Mouse (Mus musculus) heart, embryonic 16.5 days (tissue): Measurements from ENCODE around the gene Olfr1134. TPM values are rescaled to one million over a fixed set of nuclear protein-coding genes. Genes with fewer than 3 reads are reported as not detected.
"Not testable (repeated sequence)": the region's sequence is repeated elsewhere in the genome, so short reads cannot be mapped to it uniquely, and the experiment has no call there.

Experiments used
- ATAC-seq: fragments of 200-750 bp; cut with Nextera tagmentation; replicated peaks from 2 replicates; pipeline ENCODE4 v1.8.0; 2017; ENCODE audit warnings: moderate number of reproducible peaks; ENCODE audit not compliant: insufficient read depth, low FRiP score; ENCODE audit errors: extremely low read depth
- H3K27ac ChIP-seq: fragments of 300-500 bp; sonication (generic); 2 replicates; pipeline ENCODE4 v1.5.1; 2014; ENCODE audit warnings: mild to moderate bottlenecking, low read length, control low read depth, moderate library complexity
- H3K27me3 ChIP-seq: fragments of 300-500 bp; sonication (generic); 2 replicates; pipeline ENCODE4 v1.6.1; 2014; ENCODE audit warnings: low read length, mixed read lengths; ENCODE audit not compliant: control insufficient read depth, insufficient read depth
- H3K36me3 ChIP-seq: fragments of 300-500 bp; sonication (generic); 2 replicates; pipeline ENCODE4 v1.6.1; 2014; ENCODE audit not compliant: control insufficient read depth, insufficient read depth
- H3K4me1 ChIP-seq: fragments of 300-500 bp; sonication (generic); 2 replicates; pipeline ENCODE4 v1.6.1; 2014; ENCODE audit warnings: low read length, mixed read lengths; ENCODE audit not compliant: control insufficient read depth, insufficient read depth
- H3K4me2 ChIP-seq: fragments of 300-500 bp; sonication (generic); 2 replicates; pipeline ENCODE4 v1.6.1; 2014; ENCODE audit warnings: low read depth, mild to moderate bottlenecking, control low read depth, low read length
- H3K4me3 ChIP-seq: fragments of 300-500 bp; sonication (generic); 2 replicates; pipeline ENCODE4 v1.5.1; 2014; ENCODE audit warnings: mild to moderate bottlenecking, control low read depth, low read length
- H3K9ac ChIP-seq: fragments of 300-500 bp; sonication (generic); 2 replicates; pipeline ENCODE4 v1.6.1; 2014; ENCODE audit warnings: low read length, control low read depth
- H3K9me3 ChIP-seq: fragments of 300-500 bp; sonication (generic); replicated peaks from 2 replicates; pipeline ENCODE4 v1.6.1; 2016; ENCODE audit warnings: low read length; ENCODE audit not compliant: control insufficient read depth
- WGBS: fragments of 180-500 bp; shearing (Covaris S2); extraction: QIAGEN DNeasy Blood & Tissue Kit; methylation state at CpG from one replicate; pipeline ENCODE4 v1.1.7; 2014; 5-methylcytosine and 5-hydroxymethylcytosine counted together
- polyA plus RNA-seq: library from polyadenylated mRNA; unstranded; fragments of >200 nt; fragmentation: Nextera tagmentation; extraction: Ambion mirVana; gene quantifications from 2 replicates; pipeline ENCODE4 v1.2.1, GENCODE M21; 2015

Olfr1134 gene
- not detected in 2 replicates for polyA plus RNA-seq

GRCm38 (mm10) chr2:87658360-87658759 is at the start of gene Olfr1134:
Gene Olfr1134, minus strand, starts transcription at chr2:87658460.
- no peaks in the 10 kb centered on the region for H3K4me1 ChIP-seq
- no peak for ATAC-seq
- H3K27ac ChIP-seq, result no peak within 1 kb of the TSS
- WGBS, result 75% methylated on average over 2 of the region's 2 CpGs
- no peak within 1 kb of the TSS for H3K9ac ChIP-seq
- H3K27me3 ChIP-seq, result no peaks in the 10 kb centered on the region
- no peaks in the 10 kb centered on the region for H3K9me3 ChIP-seq
- no peaks in the 10 kb centered on the region for H3K36me3 ChIP-seq
- no peak within 1 kb of the TSS for H3K4me2 ChIP-seq
- no peak within 1 kb of the TSS for H3K4me3 ChIP-seq

DNA sequence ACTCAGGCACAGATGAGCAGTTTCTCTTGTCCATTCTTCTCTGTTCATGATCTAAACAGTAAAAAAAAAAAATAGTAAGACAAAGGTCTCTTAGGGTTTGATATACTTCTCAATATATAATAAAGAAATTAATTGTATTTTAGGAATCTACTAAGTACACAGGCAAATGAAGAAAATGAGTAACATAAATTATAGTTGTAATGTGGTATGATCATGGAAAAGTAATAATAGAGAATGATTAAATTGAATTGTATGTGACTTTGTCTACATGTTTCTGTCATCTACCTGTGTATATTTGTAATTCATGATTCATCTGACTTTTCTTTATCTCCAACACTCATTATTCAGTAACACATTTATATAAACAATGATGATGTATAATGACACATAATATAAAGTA is 35.6 kb upstream of the Olfr1134 start, which contains the start of gene Olfr1136:
Olfr1136 (minus strand) TSS at position 101 of the 400 bp plus-strand sequence.
- H3K4me2 ChIP-seq, result no peak within 1 kb of the TSS
- no peaks in the 10 kb centered on the region for H3K36me3 ChIP-seq
- no peaks in the 10 kb centered on the region for H3K4me1 ChIP-seq
- no peak for ATAC-seq
- H3K4me3 ChIP-seq, result no peak within 1 kb of the TSS
- H3K9me3 ChIP-seq, result no peaks in the 10 kb centered on the region
- no peak within 1 kb of the TSS for H3K27ac ChIP-seq
- H3K9ac ChIP-seq, result no peak within 1 kb of the TSS
- no peaks in the 10 kb centered on the region for H3K27me3 ChIP-seq

DNA sequence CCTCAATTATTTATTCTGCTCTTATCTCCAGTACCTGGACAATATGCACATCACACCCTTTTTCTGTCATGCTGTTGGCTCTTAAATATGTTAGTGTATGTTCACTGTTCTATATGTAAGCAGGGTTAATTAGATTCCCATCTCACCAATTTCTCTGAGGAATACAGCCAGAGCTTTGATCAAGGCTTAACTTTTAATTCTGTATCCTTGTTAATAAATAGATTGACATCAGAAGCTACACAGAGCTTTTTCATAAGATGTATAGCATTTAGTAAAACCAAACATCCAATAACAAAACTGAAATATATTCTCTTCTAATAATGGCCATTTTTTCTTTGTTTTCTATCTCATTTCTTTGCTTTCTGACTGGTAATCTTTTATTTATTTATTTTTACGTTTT is 15.3 kb upstream of the Olfr1134 start, which contains the start of gene Olfr1135:
Olfr1135 (minus strand) TSS at position 101 of the 400 bp plus-strand sequence.
- Histone ChIP-seq H3K27me3 (no peaks in the 10 kb centered on the region), H3K36me3 (no peaks in the 10 kb centered on the region), H3K9ac (no peak within 1 kb of the TSS), H3K27ac (no peak within 1 kb of the TSS), H3K4me2 (no peak within 1 kb of the TSS), H3K4me3 (no peak within 1 kb of the TSS), H3K4me1 (no peaks in the 10 kb centered on the region), H3K9me3 (no peaks in the 10 kb centered on the region)
- no peak for ATAC-seq
- WGBS, result 9% methylated on average over 1 of the region's 1 CpGs

- Histone ChIP-seq H3K36me3 (no peaks in the 10 kb centered on the region), H3K27me3 (no peaks in the 10 kb centered on the region), H3K27ac (no peak within 1 kb of the TSS), H3K9me3 (no peaks in the 10 kb centered on the region), H3K9ac (no peak within 1 kb of the TSS), H3K4me3 (no peak within 1 kb of the TSS), H3K4me1 (no peaks in the 10 kb centered on the region), H3K4me2 (no peak within 1 kb of the TSS)
- ATAC-seq, result no peak
Observed at GRCm38 (mm10) chr2:87647274-87647673, 11.0 kb downstream of the Olfr1134 start, which contains the start of gene Olfr1133. Gene Olfr1133, minus strand, starts transcription at chr2:87647374.

GRCm38 (mm10) chr2:87642441-87642840 is 15.8 kb downstream of the Olfr1134 start:
- Histone ChIP-seq H3K9me3 (no peaks in the 10 kb centered on the region), H3K9ac (no peak overlapping the region), H3K4me1 (no peaks in the 10 kb centered on the region), H3K4me3 (no peak overlapping the region), H3K27ac (no peak overlapping the region), H3K27me3 (no peaks in the 10 kb centered on the region), H3K36me3 (no peaks in the 10 kb centered on the region), H3K4me2 (no peak overlapping the region)
- no peak for ATAC-seq

GRCm38 (mm10) chr2:87637435-87637834 is 20.8 kb downstream of the Olfr1134 start, which contains the start of gene Olfr1132:
Gene Olfr1132, minus strand, starts transcription at chr2:87637535.
- H3K4me1 ChIP-seq, result no peaks in the 10 kb centered on the region

GRCm38 (mm10) chr2:87626804-87627203 is 31.5 kb downstream of the Olfr1134 start, which contains the start of gene Olfr1131:
Gene Olfr1131, plus strand, starts transcription at chr2:87627104.
- H3K9me3 ChIP-seq, result no peaks in the 10 kb centered on the region

More at GRCm38 (mm10) chr2:87637435-87637834, 20.8 kb downstream of the Olfr1134 start, which contains the start of gene Olfr1132:
- Histone ChIP-seq H3K9me3 (no peaks in the 10 kb centered on the region), H3K9ac (no peak within 1 kb of the TSS), H3K27ac (no peak within 1 kb of the TSS), H3K36me3 (no peaks in the 10 kb centered on the region), H3K27me3 (no peaks in the 10 kb centered on the region), H3K4me3 (no peak within 1 kb of the TSS), H3K4me2 (no peak within 1 kb of the TSS)
- no peak for ATAC-seq

GRCm38 (mm10) chr2:87605912-87606311 is 52.3 kb downstream of the Olfr1134 start, which contains the start of gene Olfr1130:
Gene Olfr1130, plus strand, starts transcription at chr2:87606212.
- not testable (repeated sequence) for ATAC-seq, H3K4me2 ChIP-seq, H3K9me3 ChIP-seq, H3K4me1 ChIP-seq, H3K36me3 ChIP-seq, H3K27me3 ChIP-seq, H3K9ac ChIP-seq, H3K4me3 ChIP-seq, H3K27ac ChIP-seq

More at GRCm38 (mm10) chr2:87626804-87627203, 31.5 kb downstream of the Olfr1134 start, which contains the start of gene Olfr1131:
- Histone ChIP-seq H3K27me3 (no peaks in the 10 kb centered on the region), H3K36me3 (no peaks in the 10 kb centered on the region), H3K4me1 (no peaks in the 10 kb centered on the region), H3K27ac (no peak within 1 kb of the TSS), H3K4me3 (no peak within 1 kb of the TSS), H3K9ac (no peak within 1 kb of the TSS), H3K4me2 (no peak within 1 kb of the TSS)
- no peak for ATAC-seq
- 62% methylated on average over 3 of the region's 3 CpGs for whole genome bisulfite sequencing
